Mouse (Mus musculus) neural tube, embryonic 11.5 days (tissue): ENCODE data around the gene Capn2. TPM values are rescaled to one million over a fixed set of nuclear protein-coding genes. Genes with fewer than 3 reads are reported as not detected.

ENCODE experiments used
- ATAC-seq: fragments of 200-750 bp; cut with Nextera tagmentation; 2 replicates; pipeline ENCODE4 v1.8.0; 2017; ENCODE audit warnings: moderate number of reproducible peaks, mild to moderate bottlenecking, moderate TSS enrichment, moderate library complexity; ENCODE audit not compliant: insufficient read depth, low FRiP score, low TSS enrichment
- DNase-seq: peaks from one replicate; pipeline ENCODE4 v3.0.0-alpha.2; 2015; ENCODE audit warnings: low spot score
- H3K27ac ChIP-seq: fragments of 300-500 bp; sonication (generic); 2 replicates; pipeline ENCODE4 v1.5.1; 2014; ENCODE audit warnings: low read depth, mild to moderate bottlenecking, low read length
- H3K27me3 ChIP-seq: fragments of 300-500 bp; sonication (generic); 2 replicates; pipeline ENCODE4 v1.6.1; 2014; ENCODE audit warnings: mild to moderate bottlenecking, low read length, mixed read lengths; ENCODE audit not compliant: control insufficient read depth, insufficient read depth
- H3K36me3 ChIP-seq: fragments of 300-500 bp; sonication (generic); 2 replicates; pipeline ENCODE4 v1.6.1; 2014; ENCODE audit warnings: mild to moderate bottlenecking, low read length, moderate library complexity, mixed read lengths; ENCODE audit not compliant: control insufficient read depth, insufficient read depth
- H3K4me1 ChIP-seq: fragments of 300-500 bp; sonication (generic); 2 replicates; pipeline ENCODE4 v1.6.1; 2014; ENCODE audit warnings: low read length, mixed read lengths; ENCODE audit not compliant: control insufficient read depth, insufficient read depth
- H3K4me2 ChIP-seq: fragments of 300-500 bp; sonication (generic); 2 replicates; pipeline ENCODE4 v1.6.1; 2014; ENCODE audit warnings: low read depth, mild to moderate bottlenecking, moderate library complexity
- H3K4me3 ChIP-seq: fragments of 300-500 bp; sonication (generic); 2 replicates; pipeline ENCODE4 v1.5.1; 2014; ENCODE audit warnings: low read depth, low read length
- H3K9ac ChIP-seq: fragments of 300-500 bp; sonication (generic); 2 replicates; pipeline ENCODE4 v1.6.1; 2014; ENCODE audit warnings: mild to moderate bottlenecking, low read length
- H3K9me3 ChIP-seq: fragments of 300-500 bp; sonication (generic); 2 replicates; pipeline ENCODE4 v1.6.1; 2016; ENCODE audit warnings: low read length; ENCODE audit not compliant: control insufficient read depth
- WGBS: fragments of 180-500 bp; shearing (Covaris S2); extraction: QIAGEN DNeasy Blood & Tissue Kit; methylation state at CpG from one replicate; pipeline ENCODE4 v1.1.7; 2014; 5-methylcytosine and 5-hydroxymethylcytosine counted together
- polyA plus RNA-seq: library from polyadenylated mRNA; unstranded; fragments of >200 nt; fragmentation: Nextera tagmentation; extraction: Ambion mirVana; gene quantifications from 2 replicates; pipeline ENCODE4 v1.2.1, GENCODE M21; 2014

The Capn2 gene
- polyA plus RNA-seq, 1 experiment from 2014 or later: 90.8 TPM

DNA sequence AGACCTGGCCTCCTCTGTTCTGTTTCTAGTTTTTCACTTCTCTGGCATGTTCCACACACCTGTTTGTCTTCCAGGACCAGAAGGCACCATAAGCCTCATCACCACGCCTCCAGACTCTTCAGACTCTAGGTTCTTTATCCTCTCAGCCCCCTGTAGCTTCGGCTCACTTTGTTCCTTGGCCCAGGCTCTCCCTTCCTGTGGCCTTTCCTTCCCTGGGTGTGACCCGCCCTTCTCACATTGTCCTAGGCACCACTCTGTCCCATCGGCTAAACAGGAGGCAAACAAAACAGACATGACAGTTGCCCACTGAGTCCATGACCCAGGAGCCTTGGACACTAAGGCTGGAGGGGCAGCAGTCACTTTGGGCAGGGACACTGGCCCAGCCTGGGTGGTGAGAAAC, 17.2 kb downstream of the Capn2 start:
- H3K4me3 ChIP-seq: no peak overlapping the region
- no peak for ATAC-seq

DNA sequence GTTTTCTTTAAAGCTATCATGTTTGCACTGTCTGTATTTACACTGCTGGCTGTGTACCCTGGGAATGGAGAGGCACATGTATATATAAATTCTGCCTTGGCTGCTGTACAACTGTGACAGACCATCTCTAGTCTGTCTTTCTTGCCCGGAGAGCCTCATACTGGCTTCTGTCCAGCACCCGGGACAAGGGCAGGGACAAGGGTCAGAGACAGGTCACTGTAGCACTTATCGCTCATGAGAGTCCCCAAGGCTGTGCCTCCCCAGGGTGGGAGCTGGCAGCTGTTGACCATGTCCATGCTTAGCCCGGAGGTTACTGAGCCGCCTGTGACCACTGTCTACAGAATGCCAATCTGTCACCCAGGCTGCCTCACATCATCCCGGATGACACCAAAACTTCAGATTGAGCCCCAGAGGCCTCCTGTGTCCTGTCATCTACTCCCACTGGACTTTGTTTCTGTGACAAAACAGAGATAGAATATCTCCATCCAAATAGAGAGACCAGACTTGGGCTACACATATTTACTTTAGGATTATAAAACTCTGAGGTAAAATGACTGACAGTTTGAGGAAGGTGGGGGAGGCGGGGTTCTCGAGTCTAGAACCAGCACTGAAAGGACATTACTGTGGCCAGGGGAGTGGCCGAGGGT, 17.8 kb downstream of the Capn2 start:
- Histone ChIP-seq H3K4me3 (no peak overlapping the region), H3K9ac (no peak overlapping the region), H3K36me3 (no peaks in the 10 kb centered on the region), H3K9me3 (no peaks in the 10 kb centered on the region), H3K4me1 (0 out of 2 replicates have a peak, but pooled peaks cover 4% of the 10 kb centered on the region), H3K27ac (no peak overlapping the region), H3K27me3 (no peaks in the 10 kb centered on the region), H3K4me2 (no peak overlapping the region)
- DNase-seq (no peak), ATAC-seq (no peak)
- 73% methylated on average over 9 of the region's 9 CpGs for WGBS

More for the DNA sequence above, 17.2 kb downstream of the Capn2 start:
- Histone ChIP-seq H3K27ac (no peak overlapping the region), H3K9ac (no peak overlapping the region), H3K27me3 (no peaks in the 10 kb centered on the region), H3K9me3 (no peaks in the 10 kb centered on the region), H3K4me1 (no peaks in the 10 kb centered on the region), H3K4me2 (no peak overlapping the region), H3K36me3 (no peaks in the 10 kb centered on the region)
- DNase-seq: no peak
- 65% methylated on average over 4 of the region's 4 CpGs for WGBS

DNA sequence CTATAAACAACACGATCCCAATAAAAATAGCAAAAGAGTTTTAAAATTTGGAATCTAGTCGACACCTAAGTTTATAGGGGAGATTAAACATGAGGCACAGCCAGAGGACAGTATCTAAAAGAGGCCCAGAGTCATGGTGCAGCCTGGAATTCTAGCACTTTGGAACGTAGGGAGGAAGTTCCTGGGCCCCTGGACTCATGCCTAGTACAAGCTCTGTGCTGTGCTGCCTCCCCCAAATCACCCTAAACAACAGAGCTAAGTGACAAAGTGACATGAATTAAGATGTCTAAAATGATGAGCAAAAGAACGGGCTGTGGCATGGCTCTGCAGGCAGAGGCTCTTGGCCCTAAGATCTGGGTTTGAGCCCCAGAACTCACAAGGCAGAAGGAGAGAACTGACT, 19.7 kb downstream of the Capn2 start:
- Histone ChIP-seq H3K27me3 (no peaks in the 10 kb centered on the region), H3K9me3 (no peaks in the 10 kb centered on the region), H3K4me1 (0 out of 2 replicates have a peak, but pooled peaks cover 4% of the 10 kb centered on the region), H3K4me2 (no peak overlapping the region), H3K9ac (no peak overlapping the region), H3K27ac (no peak overlapping the region), H3K36me3 (no peaks in the 10 kb centered on the region), H3K4me3 (no peak overlapping the region)
- 70% methylated on average over 4 of the region's 4 CpGs for WGBS
- ATAC-seq (no peak), DNase-seq (no peak)

DNA sequence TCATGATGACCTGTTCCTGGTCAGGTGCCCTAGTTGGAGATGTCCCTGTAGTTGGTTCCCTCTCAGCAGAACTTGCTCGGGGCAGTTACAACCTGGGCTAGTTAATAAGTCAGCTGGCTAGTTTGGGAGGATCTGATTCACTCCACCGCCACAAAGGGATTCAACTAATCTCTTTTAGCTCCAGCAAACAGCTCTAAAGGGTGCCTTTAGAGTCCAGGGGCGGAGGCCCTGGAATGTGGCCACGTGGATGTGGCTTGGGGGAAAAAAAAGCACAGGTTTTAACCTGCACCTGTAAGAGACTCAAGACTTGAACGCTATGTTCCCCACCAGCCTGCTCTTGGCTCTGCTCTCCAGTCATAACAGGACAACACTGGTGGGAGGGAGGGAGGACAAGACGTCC, 20.7 kb downstream of the Capn2 start:
- WGBS: 77% methylated on average over 6 of the region's 6 CpGs
- Histone ChIP-seq H3K9ac (no peak overlapping the region), H3K4me3 (no peak overlapping the region), H3K9me3 (no peaks in the 10 kb centered on the region), H3K27ac (no peak overlapping the region), H3K36me3 (no peaks in the 10 kb centered on the region), H3K4me2 (no peak overlapping the region), H3K4me1 (0 out of 2 replicates have a peak, but pooled peaks cover 4% of the 10 kb centered on the region), H3K27me3 (no peaks in the 10 kb centered on the region)
- no peak for DNase-seq
- no peak for ATAC-seq

DNA sequence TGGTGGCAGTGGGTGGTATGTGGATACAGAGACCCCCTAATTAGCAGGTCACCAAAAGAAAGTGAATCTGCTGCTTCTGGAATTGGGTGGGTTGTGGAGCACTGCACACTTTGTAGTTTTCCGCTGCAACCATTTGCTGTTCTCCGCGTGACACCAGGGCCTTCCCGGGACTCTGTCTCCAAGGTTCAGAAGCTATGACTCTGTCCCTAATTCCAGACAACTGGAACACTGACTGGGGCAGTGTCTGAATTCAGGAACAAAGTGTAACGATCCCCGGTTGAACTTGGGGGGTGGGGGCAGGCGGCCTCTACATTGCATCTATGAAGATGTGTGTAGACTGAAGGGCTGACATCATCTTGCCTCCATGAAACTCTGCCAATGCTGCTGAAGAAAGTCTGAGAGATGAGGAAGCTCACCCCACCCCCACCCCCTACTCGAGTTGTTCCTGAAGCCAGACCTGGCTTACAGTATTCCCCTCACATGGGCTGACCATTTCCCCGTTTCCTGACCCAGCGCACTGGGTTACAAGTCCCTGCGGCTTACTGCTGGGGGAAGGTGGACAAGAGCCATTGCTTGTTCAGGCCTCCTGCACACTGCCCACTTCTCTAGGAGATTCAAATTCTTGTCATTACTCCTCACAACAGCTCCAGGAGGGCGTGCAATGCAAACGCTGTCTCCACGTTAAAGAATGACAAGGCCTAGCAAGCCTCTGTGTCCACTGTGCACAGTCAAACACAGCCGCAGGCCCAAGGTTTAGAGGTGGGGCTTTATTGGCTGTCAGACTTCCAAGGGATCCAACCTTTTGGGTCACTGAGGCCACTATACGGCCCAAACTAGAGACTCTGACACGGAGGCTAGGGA, 22.9 kb downstream of the Capn2 start:
- H3K9me3 ChIP-seq: no peaks in the 10 kb centered on the region
- H3K4me1 ChIP-seq: 0 out of 2 replicates have a peak, but pooled peaks cover 4% of the 10 kb centered on the region
- H3K36me3 ChIP-seq: no peaks in the 10 kb centered on the region
- no peak for ATAC-seq
- no peak overlapping the region for H3K27ac ChIP-seq
- H3K4me2 ChIP-seq: no peak overlapping the region
- DNase-seq: no peak
- no peak overlapping the region for H3K4me3 ChIP-seq
- no peak overlapping the region for H3K9ac ChIP-seq
- no peaks in the 10 kb centered on the region for H3K27me3 ChIP-seq
- 68% methylated on average over 17 of the region's 17 CpGs for WGBS

DNA sequence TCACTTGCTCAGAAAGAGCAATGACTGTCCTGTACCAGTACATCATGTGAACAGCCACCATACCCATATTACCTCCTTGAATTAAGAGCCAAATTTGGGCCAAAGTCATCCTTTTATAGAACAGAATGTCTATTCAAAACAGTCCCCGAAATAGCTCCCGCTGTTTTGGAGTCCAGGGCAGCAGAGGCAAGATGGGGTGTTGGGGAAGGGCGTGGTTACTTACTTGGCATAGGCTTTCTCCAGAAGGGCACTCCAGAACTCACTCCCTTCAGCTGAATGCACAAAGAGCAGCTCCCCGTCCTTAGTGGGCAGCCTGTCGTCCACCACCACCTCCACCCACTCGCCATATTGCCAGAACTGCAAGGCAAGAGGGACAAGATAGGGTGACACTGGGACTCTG, 25.6 kb downstream of the Capn2 start:
- 0 out of 2 replicates have a peak, but pooled peaks cover 4% of the 10 kb centered on the region for H3K4me1 ChIP-seq
- no peak overlapping the region for H3K4me3 ChIP-seq
- peaks cover 5% of the 10 kb centered on the region for H3K36me3 ChIP-seq
- DNase-seq: no peak
- 92% methylated on average over 6 of the region's 6 CpGs for WGBS
- no peak overlapping the region for H3K27ac ChIP-seq
- ATAC-seq: no peak
- no peaks in the 10 kb centered on the region for H3K27me3 ChIP-seq
- no peak overlapping the region for H3K9ac ChIP-seq
- no peaks in the 10 kb centered on the region for H3K9me3 ChIP-seq
- H3K4me2 ChIP-seq: no peak overlapping the region

DNA sequence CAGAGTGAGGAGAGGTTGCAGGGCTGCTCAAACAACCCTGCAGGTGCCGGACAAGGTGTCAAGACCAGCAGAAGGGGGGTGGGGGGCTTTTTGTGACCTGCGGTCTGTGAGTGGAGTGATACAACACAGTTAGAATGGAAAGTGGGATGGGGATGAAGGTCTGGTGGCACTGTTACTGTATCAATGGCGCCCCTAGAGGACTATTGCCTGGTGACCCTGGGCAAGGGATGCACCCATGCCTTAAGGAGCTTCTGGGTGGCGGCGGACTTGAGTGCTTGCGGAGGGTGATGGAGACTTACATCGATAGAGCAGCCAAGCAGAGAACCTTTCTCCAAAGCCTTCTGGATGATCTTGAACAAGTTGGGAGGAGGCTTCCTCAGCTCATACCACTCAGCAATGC, 26.8 kb downstream of the Capn2 start:
- DNase-seq (no peak), ATAC-seq (no peak)
- 0 out of 2 replicates have a peak, but pooled peaks cover 4% of the 10 kb centered on the region for H3K4me1 ChIP-seq
- peaks cover 8% of the 10 kb centered on the region for H3K36me3 ChIP-seq
- WGBS: 81% methylated on average over 7 of the region's 7 CpGs
- no peak overlapping the region for H3K4me3 ChIP-seq
- H3K27ac ChIP-seq: no peak overlapping the region
- H3K9ac ChIP-seq: no peak overlapping the region
- no peaks in the 10 kb centered on the region for H3K9me3 ChIP-seq
- no peaks in the 10 kb centered on the region for H3K27me3 ChIP-seq
- H3K4me2 ChIP-seq: no peak overlapping the region

DNA sequence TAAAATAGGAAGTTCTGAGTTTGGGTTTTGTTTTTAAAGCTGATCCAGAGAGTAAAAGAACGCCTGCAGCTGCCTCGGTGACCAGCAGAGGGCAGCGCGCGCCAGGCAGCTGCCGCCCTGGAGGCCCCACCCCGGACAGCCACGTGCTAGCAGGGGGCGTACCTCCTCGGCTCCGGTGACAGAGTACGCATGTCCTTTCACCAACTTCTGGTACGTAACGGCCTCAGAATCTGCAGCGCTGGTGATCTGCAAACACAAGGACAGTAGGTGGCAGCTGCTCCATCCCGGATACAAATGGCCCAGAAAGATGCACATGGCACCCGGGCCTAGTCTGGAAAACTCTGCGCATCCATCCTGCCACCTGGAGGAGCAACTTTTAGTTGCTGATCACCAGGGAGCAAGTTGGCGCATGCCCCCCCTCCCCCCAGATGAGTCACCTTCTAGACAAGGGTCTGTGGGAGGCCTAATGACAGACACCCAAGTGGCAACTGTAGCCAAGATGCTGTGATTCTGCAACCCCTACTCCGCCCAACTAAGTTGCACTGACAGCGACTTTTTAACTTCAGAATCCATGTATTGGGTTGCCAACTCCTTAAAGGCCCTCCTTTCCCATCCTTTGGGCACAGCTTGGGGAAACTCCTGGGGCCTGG, 27.5 kb downstream of the Capn2 start:
- H3K4me3 ChIP-seq: 0 out of 2 replicates have a peak overlapping the region, but pooled peaks have one; percentile 9
- 0 out of 2 replicates have a peak, but pooled peaks cover 3% of the 10 kb centered on the region for H3K4me1 ChIP-seq
- DNase-seq: peak; percentile 90

More for the DNA sequence above, 27.5 kb downstream of the Capn2 start:
- H3K9ac ChIP-seq: no peak overlapping the region
- H3K36me3 ChIP-seq: peaks cover 8% of the 10 kb centered on the region
- no peaks in the 10 kb centered on the region for H3K9me3 ChIP-seq
- 13% methylated on average over 21 of the region's 21 CpGs for WGBS
- H3K27me3 ChIP-seq: no peaks in the 10 kb centered on the region
- H3K4me2 ChIP-seq: peak overlapping the region; percentile 36
- H3K27ac ChIP-seq: no peak overlapping the region
- peak; percentile 91 for ATAC-seq
